Mouse (Mus musculus) kidney, postnatal 14 days (tissue): Measurements from ENCODE around the gene Get4.
A peak's percentile ranks its signal among the peaks of the same experiment; 100 is the strongest.

ENCODE experiments used
- DNase-seq: peaks from one replicate; pipeline ENCODE4 v3.0.0; 2022; ENCODE audit warnings: mixed read lengths

Gene Get4

GRCm38 (mm10) chr5:139243384-139243783, 8.7 kb upstream of the Get4 start:
- DNase-seq, result no peak

GRCm38 (mm10) chr5:139247767-139248166, 4.4 kb upstream of the Get4 start:
- DNase-seq, result no peak

DNA sequence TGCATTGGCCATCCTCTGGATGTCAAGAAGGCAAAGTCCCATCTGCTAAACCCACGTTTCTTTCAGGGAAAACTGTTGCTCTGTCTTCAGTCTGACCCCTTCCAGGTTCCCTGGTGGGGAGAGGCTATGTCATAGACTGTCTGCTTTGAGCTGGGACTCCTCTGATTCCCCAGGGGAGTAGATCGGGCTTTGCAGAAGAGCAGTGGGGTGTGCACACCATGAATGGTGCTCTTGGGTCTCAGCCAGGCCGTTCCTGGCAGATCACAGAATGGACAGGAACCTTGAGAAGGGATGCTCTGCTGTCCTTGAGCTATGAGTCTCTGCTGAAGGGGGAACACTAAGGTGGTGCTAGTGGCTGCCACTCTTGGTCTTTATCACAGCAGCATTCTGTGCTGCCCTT, 3.3 kb upstream of the Get4 start:
- no peak for DNase-seq

- no peak for DNase-seq
These were observed 845 bp upstream of the Get4 start for GRCm38 (mm10) chr5:139251279-139251678.

DNA sequence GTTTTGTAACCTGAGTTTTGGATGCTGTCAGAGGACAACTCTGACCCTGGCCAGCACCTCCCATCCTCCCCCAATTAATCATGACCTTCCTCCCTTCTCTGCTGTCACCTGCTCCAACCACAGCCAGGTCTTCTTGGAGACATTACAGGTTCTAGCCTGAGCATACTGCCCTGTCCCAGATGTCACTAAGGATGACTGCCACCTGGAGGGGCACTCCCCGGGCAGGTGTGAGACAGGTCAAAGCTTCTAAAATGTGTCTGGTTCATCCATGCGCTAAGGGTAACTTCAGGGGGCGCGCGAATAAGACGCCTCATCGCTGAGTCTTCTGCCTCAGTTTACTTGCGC, 416 bp upstream of the Get4 start:
- no peak for DNase-seq

DNA sequence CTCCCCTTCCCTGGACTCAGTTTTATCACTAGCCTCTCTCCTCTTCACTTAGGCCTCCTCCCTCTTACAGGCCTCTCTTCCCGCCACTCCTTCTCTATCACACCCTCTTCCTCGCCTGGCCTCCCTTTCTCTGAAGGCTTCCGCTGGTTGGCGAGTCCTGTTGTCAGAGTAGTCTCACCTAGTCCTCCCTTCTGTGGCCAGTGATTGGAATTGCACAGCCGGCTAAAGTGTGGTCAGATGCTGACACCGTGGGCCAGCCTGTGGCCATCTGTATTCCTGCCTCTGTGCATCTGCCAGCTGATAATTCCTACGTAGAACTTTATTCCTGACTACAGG, 754 bp downstream of the Get4 start:
- no peak for DNase-seq

DNA sequence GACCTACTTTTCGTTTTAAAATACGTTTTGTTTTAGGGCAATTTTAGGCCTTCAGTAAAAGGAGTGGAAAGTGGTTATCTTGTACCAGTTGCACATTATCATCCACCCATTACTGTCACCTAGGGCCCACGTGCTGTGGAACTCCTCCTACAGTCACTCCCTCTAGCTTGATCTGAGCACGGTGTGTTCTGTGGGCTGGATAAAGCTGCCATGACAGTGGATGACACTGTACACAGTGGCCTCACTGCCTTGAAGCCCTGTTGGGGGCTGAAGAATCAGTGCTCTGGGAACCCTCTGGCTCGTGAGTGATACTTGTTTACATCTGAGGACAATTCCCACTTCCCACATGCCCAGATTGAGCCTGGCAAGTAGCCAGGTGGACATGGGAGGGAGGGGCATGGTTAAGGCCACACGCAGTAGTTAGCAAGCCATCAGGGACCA, 1.2 kb downstream of the Get4 start:
- peak; percentile 62 for DNase-seq

- DNase-seq, result no peak
These were observed 2.8 kb downstream of the Get4 start for GRCm38 (mm10) chr5:139254938-139255337.

GRCm38 (mm10) chr5:139255777-139256176, 3.7 kb downstream of the Get4 start:
- DNase-seq, result no peak

DNA sequence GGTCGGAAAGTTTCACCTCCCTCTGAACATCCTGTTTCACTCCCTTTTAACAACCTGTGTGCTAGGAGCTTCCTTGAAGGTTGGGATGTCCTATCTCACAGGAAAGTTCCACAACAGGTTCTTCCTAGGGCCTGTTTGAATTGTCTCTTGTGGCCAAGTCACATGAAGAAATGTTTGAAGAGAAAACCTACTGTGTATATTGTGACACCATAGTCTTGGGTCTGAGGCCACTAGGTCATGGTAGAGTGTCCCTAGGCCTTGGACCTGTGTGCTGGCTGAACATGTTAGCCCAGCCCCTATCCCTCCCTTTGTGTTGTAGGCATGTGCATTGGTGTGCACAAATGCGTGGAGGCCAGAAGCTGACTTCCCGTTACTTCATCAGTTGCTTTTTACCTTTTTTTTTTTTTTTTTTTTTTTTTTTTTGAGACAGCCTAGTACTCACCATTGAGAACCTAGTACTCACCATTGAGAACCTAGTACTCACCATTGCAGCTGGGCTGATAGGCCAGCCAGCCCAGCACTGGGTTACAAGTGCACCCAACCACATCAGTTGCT, 4.2 kb downstream of the Get4 start:
- no peak for DNase-seq

DNA sequence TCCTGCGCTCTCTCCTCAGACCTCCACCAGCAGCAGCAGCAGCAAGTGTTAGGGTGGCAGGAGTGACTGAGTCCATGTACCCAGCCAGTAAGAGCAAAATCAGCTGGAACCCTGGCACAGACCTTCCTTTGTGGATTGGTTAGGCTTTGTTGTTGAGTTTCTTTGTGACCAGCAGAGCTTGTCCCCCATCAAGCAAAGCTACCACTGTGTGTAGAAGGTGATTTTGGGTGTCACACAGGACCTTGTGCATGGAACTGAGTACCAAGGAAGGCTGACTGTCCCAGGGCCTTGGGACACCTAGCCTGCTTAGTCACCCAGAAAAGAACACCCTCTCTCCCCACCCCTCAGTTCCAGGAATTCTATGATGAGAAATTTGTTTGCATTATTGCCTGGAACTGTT, 5.1 kb downstream of the Get4 start:
- DNase-seq, result no peak

GRCm38 (mm10) chr5:139257818-139258217, 5.7 kb downstream of the Get4 start:
- no peak for DNase-seq

DNA sequence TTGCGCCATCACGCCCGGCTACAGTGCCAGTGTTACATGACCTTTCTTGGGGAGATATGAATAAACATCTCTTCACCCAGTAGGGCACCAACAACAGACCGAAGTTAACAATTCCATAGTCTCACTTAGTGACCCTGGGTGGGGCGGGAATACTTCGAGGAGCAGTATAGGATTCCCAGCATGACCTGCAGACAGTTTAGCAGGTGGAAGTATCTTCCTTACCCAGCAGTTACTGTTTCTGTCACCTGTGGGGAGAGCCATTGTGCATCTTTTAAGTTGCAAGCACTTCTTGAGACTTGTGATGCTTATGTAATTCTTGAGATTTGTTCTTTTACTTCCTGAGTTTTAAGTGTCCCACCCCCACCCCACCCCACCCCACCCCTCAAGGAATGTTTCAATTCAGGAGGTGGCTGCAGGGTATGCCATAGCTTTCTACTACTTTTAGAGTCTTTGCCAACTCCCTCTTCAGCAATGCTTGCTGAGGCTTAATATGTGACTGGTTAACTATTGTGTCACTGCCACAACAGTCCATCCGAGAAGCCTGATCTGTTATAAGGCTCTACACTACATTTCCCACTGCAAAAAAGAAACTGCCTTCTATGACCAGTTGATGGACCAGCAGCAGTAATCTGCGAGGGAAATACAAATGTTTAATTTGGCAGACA, 6.4 kb downstream of the Get4 start:
- no peak for DNase-seq

DNA sequence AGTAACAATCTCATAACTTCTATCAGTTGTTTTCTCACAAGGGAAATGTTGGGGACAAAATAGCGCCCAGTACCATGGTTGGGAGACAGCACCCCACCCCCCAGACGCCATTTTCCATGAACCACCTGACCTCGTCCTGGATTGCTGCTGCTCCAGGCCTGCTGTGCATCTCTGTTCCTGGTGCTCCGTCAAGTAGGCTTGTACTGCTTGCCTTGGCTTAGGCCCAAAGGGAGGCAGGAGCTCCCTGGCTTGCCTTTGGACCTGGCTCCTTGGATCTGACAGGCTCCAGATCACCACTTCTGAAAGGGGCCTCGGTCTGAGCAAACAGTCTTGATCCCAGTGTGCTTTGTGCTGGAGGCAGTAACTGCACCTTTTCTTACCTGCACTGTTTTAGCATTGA, 7.7 kb downstream of the Get4 start:
- DNase-seq, result peak; percentile 61

DNA sequence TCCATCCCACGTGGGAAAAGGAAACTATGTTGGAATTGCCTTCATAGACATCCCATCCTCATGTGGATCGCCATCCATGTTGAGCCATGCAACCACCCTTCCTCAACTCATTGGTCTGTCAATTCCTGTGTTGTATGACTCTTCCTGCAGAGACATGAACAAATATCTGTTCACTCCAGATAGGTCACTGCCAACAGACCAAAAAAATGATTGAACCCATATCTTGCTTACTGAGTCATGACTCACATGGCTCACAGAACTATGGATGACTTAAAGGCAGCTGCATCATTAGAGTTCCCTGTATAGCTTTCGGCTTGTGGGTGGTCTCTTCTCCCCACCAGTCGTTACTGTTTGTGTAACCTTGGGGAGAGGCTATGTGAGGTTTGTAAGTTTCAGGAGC, 9.3 kb downstream of the Get4 start:
- DNase-seq, result no peak

GRCm38 (mm10) chr5:139267661-139268060, 15.5 kb downstream of the Get4 start:
- no peak for DNase-seq

DNA sequence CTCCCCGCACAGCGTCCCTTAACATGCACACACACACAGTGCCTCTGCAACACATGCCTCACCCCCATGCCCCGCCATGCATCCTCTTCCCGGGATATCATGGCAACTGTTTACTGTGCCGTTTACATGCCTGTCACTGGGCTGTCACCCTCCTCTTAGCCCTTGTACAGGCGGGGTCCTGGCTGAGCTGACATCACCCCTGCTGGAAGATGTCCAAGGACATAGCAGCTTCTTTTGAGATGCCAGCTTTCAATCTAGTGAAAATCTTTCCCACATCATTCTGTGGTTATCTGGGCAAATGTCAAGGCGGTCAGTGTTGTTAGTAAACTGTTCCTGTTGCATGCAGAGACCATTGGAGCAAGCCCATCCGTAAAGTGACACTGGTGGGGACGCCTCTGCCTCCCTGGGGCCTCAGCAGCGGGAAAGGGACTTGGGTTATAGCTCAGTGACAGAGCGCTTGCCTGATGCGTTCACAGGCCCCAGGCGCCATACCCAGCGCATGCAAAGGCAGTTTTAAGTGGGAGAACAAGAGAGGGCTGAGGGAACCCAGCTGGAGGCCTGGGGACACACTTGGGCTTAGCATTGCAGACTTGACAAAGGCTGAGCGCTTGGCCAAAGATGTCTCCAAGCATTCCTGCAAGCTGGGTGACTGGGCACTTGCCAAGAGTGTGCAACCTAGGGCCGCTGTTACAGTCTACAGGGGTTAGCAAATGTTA, 18.8 kb downstream of the Get4 start:
- peak; percentile 43 for DNase-seq

- no peak for DNase-seq
These were observed 19.9 kb downstream of the Get4 start for GRCm38 (mm10) chr5:139271994-139272554.

DNA sequence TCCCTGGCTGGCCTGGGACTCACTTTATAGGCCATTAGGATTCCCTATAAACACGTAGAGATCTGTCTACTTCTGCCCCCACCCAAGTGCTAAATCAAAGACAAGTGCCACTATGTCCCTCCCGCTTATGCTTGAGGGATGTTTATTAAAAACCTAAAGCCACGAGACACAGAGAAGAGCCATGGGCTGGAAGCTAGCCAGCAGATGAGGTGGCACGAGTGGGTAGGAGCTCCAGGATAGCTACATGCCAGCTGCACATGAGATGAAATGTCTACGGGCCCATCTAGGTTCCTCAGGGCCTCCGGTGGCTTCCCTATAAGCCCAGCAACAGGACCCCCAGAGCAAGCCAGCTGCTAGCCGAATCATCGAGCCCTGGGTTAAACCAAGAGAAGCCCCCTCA, 25.2 kb downstream of the Get4 start:
- DNase-seq, result no peak

DNA sequence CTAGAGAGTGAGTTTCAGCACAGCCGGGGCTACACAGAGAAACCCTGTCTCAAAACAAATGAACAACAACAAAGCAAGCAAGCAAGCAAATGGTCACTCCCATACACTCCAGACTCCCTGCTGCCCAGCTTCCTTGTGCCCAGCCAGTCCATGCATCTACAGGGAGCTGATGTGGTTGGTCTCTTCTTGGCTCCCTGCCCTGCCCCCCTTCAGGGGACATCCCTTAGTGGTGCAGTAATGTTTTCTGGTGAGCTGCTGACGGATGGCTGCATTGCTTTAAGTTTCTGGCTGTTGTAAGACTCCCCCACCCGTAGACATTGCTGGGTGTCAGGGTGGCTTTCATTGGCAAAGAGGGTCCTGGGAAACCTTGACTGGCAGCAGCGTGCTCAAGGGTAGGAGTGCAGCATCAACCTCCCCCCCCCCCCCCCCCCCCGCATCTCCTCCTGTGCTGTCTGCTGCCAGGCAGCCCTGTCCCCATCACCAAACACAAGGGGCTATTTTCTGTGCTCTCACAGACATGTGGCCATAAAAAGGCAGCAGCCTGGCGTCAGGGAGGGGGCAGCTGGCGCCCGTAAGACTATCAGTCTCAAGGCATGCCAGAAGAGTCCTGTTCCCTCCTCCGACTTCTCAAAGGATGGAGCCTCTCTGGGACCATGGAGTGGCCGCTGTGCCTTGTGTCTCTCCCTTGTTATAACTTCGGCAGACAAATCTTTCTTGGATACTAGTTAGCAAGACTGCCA, 29.4 kb downstream of the Get4 start:
- no peak for DNase-seq

DNA sequence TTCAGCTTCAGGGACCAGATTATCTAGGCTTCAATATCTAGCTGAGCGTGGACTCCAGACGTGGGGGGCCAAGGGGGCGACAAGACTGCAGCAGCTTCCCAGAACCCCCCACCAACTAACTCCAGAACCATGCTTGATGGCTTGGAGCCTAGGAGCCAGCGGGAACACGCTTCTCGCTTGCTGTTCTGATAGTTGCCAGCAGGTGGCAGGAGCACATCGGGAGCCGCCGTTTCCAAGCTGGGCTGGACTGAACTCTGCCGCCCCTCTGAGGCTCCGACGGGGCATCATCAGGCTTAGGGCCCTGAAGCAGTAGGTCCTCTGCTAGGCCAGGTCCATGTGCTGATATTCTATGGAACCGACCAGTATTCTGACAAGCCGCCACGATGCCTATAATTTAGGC, 30.1 kb downstream of the Get4 start:
- DNase-seq, result peak; percentile 90

GRCm38 (mm10) chr5:139283460-139284180, 31.5 kb downstream of the Get4 start:
- DNase-seq, result no peak
